Mouse (Mus musculus) T-helper 17 cell (primary cell): ENCODE measurements around the gene Fdxr.

Source experiments
- in situ Hi-C, 2 experiments: fragments of 300-600 bp; cut with MboI, MseI; formaldehyde crosslinking; loops; 1 replicate in 1 of 2; 2 replicates in 1 of 2; pipeline ENCODE4 v1.15.1; 2025; ENCODE audit warnings: high pct_unique_total_duplicates in 2 of 2

The Fdxr gene

GRCm38 (mm10) chr11:115270148-115270861 is 6.5 kb downstream of the Fdxr start:
- in situ Hi-C loops, result loop anchor here (5.0 kb wide), 1 partner anchor 108 kb away; the partner anchor contains the start of gene Slc9a3r1 (in 2 of the 2)

GRCm38 (mm10) chr11:115269330-115270066 is 7.4 kb downstream of the Fdxr start:
- in situ Hi-C loops, result loop anchor here (5.0 kb wide), 1 partner anchor 107 kb away; the partner anchor contains the start of gene Slc9a3r1 (in 2 of the 2)

GRCm38 (mm10) chr11:115267958-115268357 is 8.9 kb downstream of the Fdxr start:
- in situ Hi-C loops, result no loop called here

GRCm38 (mm10) chr11:115267061-115267883 is 9.6 kb downstream of the Fdxr start, which contains the start of gene Grin2c:
TSS of gene Grin2c (minus strand) at chr11:115267243.
- in situ Hi-C loops, result no loop called here

- in situ Hi-C loops, result no loop called here
These were observed 10.5 kb downstream of the Fdxr start for GRCm38 (mm10) chr11:115266400-115266778.

- in situ Hi-C loops, result no loop called here
These were observed 11.0 kb downstream of the Fdxr start for GRCm38 (mm10) chr11:115265771-115266399.

- in situ Hi-C loops, result loop anchor here (5.0 kb wide), 2 partner anchors 58 to 173 kb away; partner anchors contain the start of gene Rab37 (in 1 of the 2)
These were observed 11.8 kb downstream of the Fdxr start for GRCm38 (mm10) chr11:115264862-115265668.

GRCm38 (mm10) chr11:115264136-115264861 is 12.6 kb downstream of the Fdxr start:
- in situ Hi-C loops, result loop anchor here (5.0 kb wide), 2 partner anchors 57 to 172 kb away; partner anchors contain the start of gene Rab37 (in 1 of the 2)

GRCm38 (mm10) chr11:115262954-115263353 is 13.9 kb downstream of the Fdxr start:
- in situ Hi-C loops, result loop anchor here (5.0 kb wide), 2 partner anchors 56 to 171 kb away; partner anchors contain the start of gene Rab37 (in 1 of the 2)

- in situ Hi-C loops, result no loop called here
These were observed 17.7 kb downstream of the Fdxr start for GRCm38 (mm10) chr11:115259134-115259533.

GRCm38 (mm10) chr11:115257775-115258510 is 18.9 kb downstream of the Fdxr start:
- in situ Hi-C loops, result no loop called here

- in situ Hi-C loops, result no loop called here
These were observed 25.6 kb downstream of the Fdxr start for GRCm38 (mm10) chr11:115251258-115251657.

GRCm38 (mm10) chr11:115250405-115251090 is 26.3 kb downstream of the Fdxr start:
- in situ Hi-C loops, result no loop called here

- in situ Hi-C loops, result no loop called here
These were observed 27.0 kb downstream of the Fdxr start for GRCm38 (mm10) chr11:115249721-115250404.

GRCm38 (mm10) chr11:115247945-115248344 is 28.9 kb downstream of the Fdxr start:
- in situ Hi-C loops, result no loop called here

- in situ Hi-C loops, result no loop called here
These were observed 29.6 kb downstream of the Fdxr start for GRCm38 (mm10) chr11:115247240-115247639.

- in situ Hi-C loops, result no loop called here
These were observed 30.5 kb downstream of the Fdxr start for GRCm38 (mm10) chr11:115246386-115246785.

- in situ Hi-C loops, result no loop called here
These were observed 32.0 kb downstream of the Fdxr start for GRCm38 (mm10) chr11:115244840-115245239.
